Mouse (Mus musculus) thymus, adult 2 months (tissue): ENCODE results near the gene Tmem230. TPM values are rescaled to one million over a fixed set of nuclear protein-coding genes. Genes with fewer than 3 reads are reported as not detected.
"Not testable (repeated sequence)": the region's sequence is repeated elsewhere in the genome, so short reads cannot be mapped to it uniquely, and the experiment has no call there.

Experiments used
- DNase-seq: peaks from one replicate; pipeline ENCODE4 v3.0.0; 2021
- H3K27ac ChIP-seq: fragments of 200-500 bp; 2 replicates; pipeline ENCODE4 v1.5.1; 2012; ENCODE audit warnings: low read length, control low read depth; ENCODE audit not compliant: control insufficient read depth, insufficient read depth
- H3K27me3 ChIP-seq: fragments of 200-500 bp; 2 replicates; pipeline ENCODE4 v1.6.1; 2012; ENCODE audit warnings: mild to moderate bottlenecking, low read length, moderate library complexity, mixed read lengths; ENCODE audit not compliant: control insufficient read depth, insufficient read depth
- H3K36me3 ChIP-seq: fragments of 200-500 bp; 2 replicates; pipeline ENCODE4 v1.6.1; 2012; ENCODE audit warnings: mild to moderate bottlenecking, low read length, moderate library complexity; ENCODE audit not compliant: control insufficient read depth, insufficient read depth
- H3K4me1 ChIP-seq: fragments of 200-500 bp; replicated peaks from 2 replicates; pipeline ENCODE4 v1.6.1; 2012; ENCODE audit warnings: low read length; ENCODE audit not compliant: control insufficient read depth, insufficient read depth
- H3K4me3 ChIP-seq: fragments of 200-500 bp; 2 replicates; pipeline ENCODE4 v1.5.1; 2012; ENCODE audit warnings: mild to moderate bottlenecking, low read length, control low read depth, moderate library complexity; ENCODE audit not compliant: control insufficient read depth, insufficient read depth
- CTCF ChIP-seq: fragments of 200-500 bp; IDR thresholded peaks from 2 replicates; pipeline ENCODE4 v1.5.1; 2012; ENCODE audit warnings: mild to moderate bottlenecking, control low read depth, low read length, moderate library complexity, borderline replicate concordance; ENCODE audit not compliant: control insufficient read depth, poor library complexity, insufficient read depth; ENCODE audit errors: extremely low read depth
- POLR2A ChIP-seq: fragments of 200-500 bp; IDR thresholded peaks from 2 replicates; pipeline ENCODE4 v1.6.1; 2012; ENCODE audit warnings: mild to moderate bottlenecking, low read length, control low read depth, moderate library complexity; ENCODE audit not compliant: control insufficient read depth, poor library complexity, insufficient read depth; ENCODE audit errors: extremely low read depth
- WGBS: fragments of 180-500 bp; shearing (Covaris S2); methylation state at CpG from one replicate; pipeline ENCODE4 v1.1.7; 2018; 5-methylcytosine and 5-hydroxymethylcytosine counted together
- polyA plus RNA-seq: library from polyadenylated mRNA; depleted of rRNA; stranded (reverse); fragments of >200 nt; gene quantifications from 2 replicates; pipeline ENCODE4 v1.2.3, GENCODE M21; 2012; rRNA removed

The Tmem230 gene
- 75.0 and 82.6 TPM in 2 replicates for polyA plus RNA-seq

DNA sequence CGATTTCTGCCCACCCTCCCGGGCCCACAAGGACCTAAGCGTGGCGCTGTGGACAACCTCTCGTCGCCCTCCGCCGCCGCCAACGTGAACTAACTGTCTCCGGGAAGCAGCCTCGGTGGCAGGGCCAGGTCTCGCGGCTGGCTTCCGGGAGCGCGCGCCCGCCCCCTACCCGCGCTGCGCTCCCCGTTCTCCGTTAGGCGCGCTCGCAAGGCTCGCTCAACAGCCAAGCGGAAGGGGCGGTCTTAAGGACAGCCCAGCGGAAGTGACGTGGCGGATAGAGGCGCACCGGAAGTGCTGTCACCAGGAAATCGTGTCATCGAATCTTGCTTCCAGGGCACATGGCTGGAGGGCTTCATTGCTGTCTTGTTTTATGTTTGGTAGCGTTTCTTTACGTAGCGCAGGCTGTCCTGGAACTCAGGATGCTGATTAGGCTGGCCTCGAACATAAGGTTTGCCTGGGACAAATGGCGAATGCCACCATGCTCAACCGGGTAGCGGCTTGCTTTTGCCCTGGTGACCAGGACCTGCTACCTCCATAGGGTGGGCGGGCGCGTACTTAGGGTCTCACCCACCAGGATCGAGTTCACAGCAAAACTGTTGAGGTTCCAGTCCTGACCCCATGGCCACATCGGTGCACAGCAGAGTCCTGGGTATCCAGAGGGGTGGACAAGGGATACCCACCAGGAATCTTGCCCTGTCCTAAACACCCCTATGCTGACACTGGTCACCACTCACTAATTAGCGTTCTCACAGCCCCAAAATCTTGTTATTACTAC, at the start of gene Tmem230:
Gene Tmem230, minus strand, starts transcription at position 269 of the 775 bp plus-strand sequence.
- Histone ChIP-seq H3K27ac (peak within 1 kb of the TSS; percentile 84), H3K36me3 (peaks cover 22% of the 10 kb centered on the region), H3K4me1 (peaks cover 4% of the 10 kb centered on the region), H3K4me3 (peak within 1 kb of the TSS; percentile 47), H3K27me3 (no peaks in the 10 kb centered on the region)
- peak; percentile 95 for DNase-seq
- 13% methylated on average over 50 of the region's 50 CpGs for WGBS
- TF ChIP-seq POLR2A (peak; percentile 93; the same call in 1 of the 2 replicates), CTCF (0 out of 2 replicates have a peak, but pooled peaks have one; percentile 43)

- peaks cover 31% of the 10 kb centered on the region for H3K4me1 ChIP-seq
- no peak overlapping the region for H3K4me3 ChIP-seq
- WGBS, result 44% methylated on average over 10 of the region's 10 CpGs
- no peak overlapping the region for H3K27ac ChIP-seq
- DNase-seq, result peak; percentile 31
- no peaks in the 10 kb centered on the region for H3K27me3 ChIP-seq
- TF ChIP-seq CTCF, result no peak
- no peak for TF ChIP-seq POLR2A
- peaks cover 45% of the 10 kb centered on the region for H3K36me3 ChIP-seq
Observed at GRCm38 (mm10) chr2:132293694-132294450, 46.3 kb upstream of the Tmem230 start.

DNA sequence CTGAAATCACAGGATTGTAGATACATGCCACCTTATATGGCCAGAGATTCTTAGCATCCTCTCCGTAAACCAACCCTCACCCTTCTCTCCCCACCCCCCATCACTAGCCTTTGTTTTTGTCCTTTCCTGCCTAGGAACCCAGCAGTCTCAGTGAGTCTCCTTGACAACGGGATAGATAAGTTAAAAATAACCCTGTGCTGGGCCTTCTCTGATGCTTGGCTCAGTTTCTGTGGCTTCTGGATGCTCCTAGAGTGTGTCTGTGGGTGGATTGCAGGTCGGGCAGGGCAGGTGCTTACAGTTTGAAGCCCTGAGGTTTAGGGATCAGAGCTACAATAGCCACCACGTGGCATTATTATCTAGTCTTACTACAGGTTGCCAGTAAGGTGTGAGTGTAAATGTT, 44.5 kb upstream of the Tmem230 start:
- peaks cover 32% of the 10 kb centered on the region for H3K36me3 ChIP-seq
- DNase-seq, result no peak
- no peak overlapping the region for H3K4me3 ChIP-seq
- no peaks in the 10 kb centered on the region for H3K27me3 ChIP-seq
- TF ChIP-seq POLR2A, result no peak
- no peak for TF ChIP-seq CTCF
- H3K4me1 ChIP-seq, result peaks cover 31% of the 10 kb centered on the region
- WGBS, result 24% methylated on average over 4 of the region's 4 CpGs
- H3K27ac ChIP-seq, result no peak overlapping the region

DNA sequence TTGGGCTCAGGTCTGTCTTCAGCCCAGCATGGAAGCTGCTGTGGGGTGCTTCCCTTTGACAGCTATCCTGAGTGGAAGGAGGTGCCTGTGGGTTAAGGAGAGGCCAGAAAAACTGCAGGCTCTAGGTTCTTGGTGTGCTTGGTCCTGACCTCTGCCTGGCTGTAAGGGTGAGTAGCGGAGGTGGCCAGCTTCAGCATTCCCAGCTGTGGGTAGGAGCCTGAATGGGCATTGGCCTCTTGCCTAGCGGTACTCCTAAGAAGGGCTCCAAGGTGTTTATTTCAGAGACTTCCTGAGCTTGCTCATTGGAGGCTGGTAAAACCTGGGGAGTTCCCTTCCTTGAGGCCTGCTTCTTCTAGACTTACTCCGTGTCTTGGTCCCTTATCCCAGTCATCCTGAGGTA, 43.7 kb upstream of the Tmem230 start:
- no peaks in the 10 kb centered on the region for H3K27me3 ChIP-seq

DNA sequence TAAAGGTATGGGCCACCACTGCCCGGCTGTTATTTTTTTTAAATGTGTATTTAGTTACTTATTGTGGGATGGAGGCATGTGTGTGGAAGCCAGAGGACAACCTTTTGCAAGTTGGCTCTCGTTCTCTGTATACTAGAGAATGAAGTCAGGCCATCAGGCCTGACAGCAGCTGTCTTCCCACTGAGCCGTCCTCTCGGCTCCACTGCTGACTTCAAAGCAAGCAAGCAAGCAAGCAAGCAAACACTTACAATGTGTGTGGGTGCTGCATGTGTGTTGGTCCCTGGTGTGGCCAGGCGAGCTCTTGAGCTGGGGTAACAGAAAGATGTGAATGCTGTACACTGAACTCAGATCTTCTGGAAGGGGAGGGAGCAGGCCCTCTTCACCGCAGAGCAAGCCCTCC, 43.2 kb upstream of the Tmem230 start:
- Histone ChIP-seq H3K27ac (no peak overlapping the region), H3K4me1 (peaks cover 31% of the 10 kb centered on the region)
- TF ChIP-seq POLR2A (no peak), CTCF (no peak)

More for the DNA sequence above, 43.7 kb upstream of the Tmem230 start:
- TF ChIP-seq CTCF, result no peak
- no peak for TF ChIP-seq POLR2A
- Histone ChIP-seq H3K4me1 (peaks cover 31% of the 10 kb centered on the region), H3K27ac (no peak overlapping the region), H3K4me3 (no peak overlapping the region), H3K36me3 (peaks cover 25% of the 10 kb centered on the region)
- DNase-seq, result no peak
- WGBS, result 94% methylated on average over 3 of the region's 3 CpGs

GRCm38 (mm10) chr2:132289213-132289612, 41.6 kb upstream of the Tmem230 start:
- H3K27me3 ChIP-seq, H3K36me3 ChIP-seq, H3K4me3 ChIP-seq, H3K27ac ChIP-seq, DNase-seq: not testable (repeated sequence)
- H3K4me1 ChIP-seq, result peaks cover 37% of the 10 kb centered on the region
- 77% methylated on average over 5 of the region's 7 CpGs for WGBS

More for the DNA sequence above, 43.2 kb upstream of the Tmem230 start:
- Histone ChIP-seq H3K27me3 (no peaks in the 10 kb centered on the region), H3K36me3 (peaks cover 20% of the 10 kb centered on the region), H3K4me3 (no peak overlapping the region)
- 83% methylated on average over 6 of the region's 6 CpGs for WGBS
- DNase-seq, result no peak
